Mouse (Mus musculus) layer of hippocampus, adult 8-10 months (tissue): Measurements from ENCODE around the gene Fto. TPM values are rescaled to one million over a fixed set of nuclear protein-coding genes. Genes with fewer than 3 reads are reported as not detected.

ENCODE experiments used
- DNase-seq, 2 experiments: peaks; one replicate each; pipeline ENCODE4 v3.0.0; 2022; ENCODE audit warnings: low spot score in 2 of 2
- total RNA-seq, 4 experiments: library from RNA; stranded (reverse); gene quantifications; 2 replicates each; pipeline ENCODE4 v1.2.4; 2022

The Fto gene
- total RNA-seq, 4 experiments from 2014 or later: 143 to 151 (median 148) TPM

- DNase-seq: no peak
These were observed 181.9 kb downstream of the Fto start for GRCm38 (mm10) chr8:91495260-91495601.

GRCm38 (mm10) chr8:91496000-91496399, 182.7 kb downstream of the Fto start:
- DNase-seq: no peak

GRCm38 (mm10) chr8:91496936-91497335, 183.6 kb downstream of the Fto start:
- no peak for DNase-seq

- no peak for DNase-seq
These were observed 185.3 kb downstream of the Fto start for GRCm38 (mm10) chr8:91498611-91499010.

DNA sequence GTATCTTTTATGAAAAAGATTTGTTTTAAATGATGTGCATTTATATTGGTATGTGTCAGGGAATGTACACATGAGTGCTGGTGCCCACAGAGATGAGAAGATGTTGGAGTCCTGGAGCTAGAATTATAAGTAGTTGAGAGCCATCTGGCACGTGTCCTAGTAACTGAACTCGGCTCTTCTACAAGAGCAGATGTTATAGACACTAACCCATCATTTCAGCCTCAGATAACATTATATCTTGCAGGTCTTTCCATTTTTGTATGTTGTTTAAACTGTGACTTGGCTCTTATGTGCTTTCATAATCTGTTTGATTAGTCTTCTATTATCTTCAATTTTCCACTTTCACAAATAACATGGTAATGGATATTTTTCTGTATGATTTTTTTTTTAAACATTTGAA, 186.0 kb downstream of the Fto start:
- no peak for DNase-seq

DNA sequence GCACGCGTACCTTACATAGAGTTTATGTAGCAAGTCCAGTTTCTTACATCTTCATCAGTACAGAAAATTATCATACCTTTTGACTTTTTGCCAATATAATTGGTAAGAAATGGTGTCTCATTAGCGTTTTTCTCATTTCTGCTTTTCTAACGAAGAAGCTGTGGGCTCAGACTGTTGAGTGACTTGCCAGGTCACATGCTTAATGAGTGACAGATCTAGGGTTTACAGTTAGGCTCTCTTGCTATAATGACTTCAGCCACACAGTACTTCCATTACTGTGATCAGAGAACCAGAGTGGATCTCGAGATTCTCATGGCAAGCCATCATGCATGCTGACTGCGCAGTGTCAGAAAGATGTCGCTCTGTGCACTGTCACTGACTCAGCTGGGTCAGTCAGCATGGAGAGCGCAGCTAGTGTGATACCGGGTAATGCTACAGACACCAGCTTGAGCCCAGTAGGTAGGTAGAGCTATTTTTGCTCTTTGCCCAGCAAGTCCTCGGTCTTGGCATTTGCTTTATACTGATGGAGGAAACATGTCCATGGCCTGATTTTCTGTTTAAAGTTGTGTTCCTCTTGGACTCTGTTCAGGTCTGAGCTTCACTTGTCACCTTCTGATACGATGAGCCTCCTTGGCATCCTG, 188.8 kb downstream of the Fto start:
- DNase-seq: no peak

GRCm38 (mm10) chr8:91502791-91503190, 189.5 kb downstream of the Fto start:
- DNase-seq: no peak

DNA sequence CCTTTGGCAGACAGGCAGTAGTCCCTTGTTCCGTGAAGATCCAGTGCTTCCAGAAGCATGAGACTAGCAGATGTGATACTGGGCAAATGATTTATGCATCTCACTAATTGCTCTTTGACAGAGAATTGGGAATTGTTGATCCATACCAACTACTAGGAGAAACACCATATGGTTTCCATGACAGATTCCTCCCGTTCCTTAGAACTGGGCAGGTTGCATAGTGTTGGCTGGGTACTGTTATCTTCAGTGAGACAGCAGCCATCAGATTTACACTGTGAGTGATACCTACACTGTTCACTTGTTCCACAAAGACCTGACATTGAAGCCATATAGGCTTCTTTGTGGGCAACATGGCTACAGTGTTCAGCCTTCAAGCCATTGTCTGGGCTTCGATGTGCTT, 191.0 kb downstream of the Fto start:
- DNase-seq: no peak

DNA sequence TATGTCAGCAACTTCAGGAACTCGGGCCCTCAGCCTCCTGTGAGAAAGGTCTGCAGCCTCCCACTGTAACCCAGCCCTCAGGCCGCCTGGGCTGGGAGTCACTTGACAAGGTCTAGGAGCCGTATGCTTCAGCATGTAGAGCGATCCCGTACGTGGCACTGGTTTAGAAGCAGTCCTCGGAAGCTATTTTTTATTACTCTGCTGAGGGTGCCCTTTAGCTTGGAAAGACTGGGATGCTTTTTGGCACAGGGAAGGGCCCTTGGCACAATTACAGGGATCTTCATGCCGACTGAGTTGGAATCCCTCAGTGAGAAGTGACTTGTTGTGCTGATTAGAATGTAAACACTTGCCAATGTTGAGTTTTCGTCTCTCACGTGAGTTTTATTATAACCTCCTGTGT, 191.6 kb downstream of the Fto start:
- DNase-seq: no peak

- DNase-seq: no peak
These were observed 192.2 kb downstream of the Fto start for GRCm38 (mm10) chr8:91505411-91505954.

GRCm38 (mm10) chr8:91505997-91506672, 192.8 kb downstream of the Fto start:
- DNase-seq: no peak

GRCm38 (mm10) chr8:91506682-91507257, 193.4 kb downstream of the Fto start:
- no peak for DNase-seq

GRCm38 (mm10) chr8:91507681-91508097, 194.4 kb downstream of the Fto start:
- no peak for DNase-seq

- DNase-seq: no peak
These were observed 195.0 kb downstream of the Fto start for GRCm38 (mm10) chr8:91508284-91508683.

- DNase-seq: no peak
These were observed 196.0 kb downstream of the Fto start for GRCm38 (mm10) chr8:91509206-91509899.

DNA sequence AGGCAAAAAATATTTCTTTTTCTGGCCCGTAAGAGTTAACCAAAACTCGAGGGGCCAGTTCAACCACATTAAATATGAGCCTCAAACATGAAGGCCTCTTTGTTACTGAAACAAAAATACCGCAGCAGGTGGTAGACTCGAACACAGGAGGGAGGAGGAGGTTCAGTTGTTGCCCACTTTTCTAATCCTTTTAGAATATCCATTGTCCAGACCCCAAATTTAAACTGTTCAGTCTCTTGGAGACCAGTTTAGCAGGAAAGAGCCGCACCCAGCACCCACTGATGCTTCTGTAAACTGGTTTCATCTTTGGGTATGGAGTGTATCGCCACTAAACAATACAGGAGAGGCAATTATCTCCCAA, 196.6 kb downstream of the Fto start:
- no peak for DNase-seq

GRCm38 (mm10) chr8:91510716-91511115, 197.4 kb downstream of the Fto start:
- no peak for DNase-seq

DNA sequence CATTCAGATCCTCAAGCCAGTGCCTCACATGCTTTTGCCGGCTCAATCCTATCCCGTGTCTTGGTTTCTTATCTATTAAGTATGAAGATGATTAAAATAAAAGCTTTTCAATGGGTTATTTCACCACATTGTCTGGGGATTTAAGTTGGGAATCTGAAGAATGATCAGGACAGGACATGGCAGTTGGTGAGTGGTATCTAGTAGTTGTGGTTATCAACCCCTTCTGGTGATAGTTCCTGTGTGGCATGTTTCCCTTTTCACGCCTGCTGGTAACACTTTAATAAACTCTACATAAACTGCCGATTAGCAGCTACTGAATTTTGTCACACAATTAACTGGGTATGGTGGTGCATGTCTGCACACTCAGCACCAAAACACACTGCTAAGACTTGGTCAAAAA, 198.6 kb downstream of the Fto start:
- no peak for DNase-seq

DNA sequence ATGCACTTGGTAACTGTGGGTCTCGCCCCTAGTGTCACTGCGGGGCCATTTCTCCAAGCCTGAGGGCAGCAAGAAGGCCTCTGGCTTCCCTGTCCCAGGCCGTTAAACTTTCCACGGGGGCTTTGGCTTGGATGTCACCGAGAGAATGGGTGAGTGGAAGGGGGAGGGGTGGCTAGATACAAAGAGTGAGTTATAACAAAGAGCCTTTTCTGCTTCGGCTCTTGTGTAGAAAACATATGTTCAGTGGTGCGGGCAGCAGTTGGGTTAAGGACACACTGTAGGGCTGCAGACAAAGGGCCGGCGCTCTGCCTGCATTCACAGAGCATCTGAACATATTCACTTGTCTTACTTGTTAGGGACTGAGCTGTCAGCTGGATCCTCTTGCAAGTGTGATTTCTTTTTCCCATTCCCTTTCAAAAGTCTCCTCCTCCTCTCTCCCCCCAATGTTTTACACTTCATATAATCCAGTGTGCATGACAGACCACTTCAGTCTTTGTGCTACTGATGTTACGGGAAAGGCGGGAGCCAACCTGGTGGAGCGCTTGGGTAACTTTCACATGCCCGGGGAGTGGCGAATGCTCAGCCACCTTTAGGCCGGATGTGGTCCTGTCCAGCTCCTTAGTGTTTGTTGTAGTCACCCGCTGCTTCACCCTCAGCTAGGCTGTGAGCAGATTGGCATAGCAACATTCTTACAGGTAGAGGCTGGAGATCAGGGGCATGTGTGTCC, 201.6 kb downstream of the Fto start:
- no peak for DNase-seq

GRCm38 (mm10) chr8:91516422-91516821, 203.1 kb downstream of the Fto start:
- no peak for DNase-seq

DNA sequence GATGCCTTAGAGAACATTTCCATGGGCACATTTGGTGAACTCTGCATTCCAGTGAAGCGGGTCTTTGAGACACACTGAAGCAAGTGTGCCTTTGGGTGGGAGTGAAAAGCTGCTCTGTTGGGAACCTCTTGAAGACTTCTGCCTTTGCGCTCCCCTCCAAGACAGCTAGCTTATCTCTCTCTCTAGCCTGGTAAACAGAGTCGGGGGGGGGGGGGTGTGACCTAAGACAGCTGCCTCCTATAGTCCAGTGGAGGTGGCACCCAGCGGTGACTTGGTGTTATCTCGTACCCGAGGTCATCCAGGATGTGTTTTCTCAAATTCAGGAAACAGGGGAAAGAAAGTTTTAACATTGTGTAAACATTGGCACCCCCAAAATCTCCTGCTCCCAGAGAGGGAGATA, 204.8 kb downstream of the Fto start:
- DNase-seq: no peak

GRCm38 (mm10) chr8:91522201-91522600, 208.9 kb downstream of the Fto start:
- no peak for DNase-seq
